Mouse (Mus musculus): ENCODE results near the gene Syt2. TPM values are rescaled to one million over a fixed set of nuclear protein-coding genes. Genes with fewer than 3 reads are reported as not detected.
A peak's percentile ranks its signal among the peaks of the same experiment; 100 is the strongest.

Syt2 gene
- polyA plus RNA-seq, 1 experiment, result 0.71 TPM

GRCm38 (mm10) chr1:134645408-134646200 lies 873 bp upstream of the Syt2 start:
- DNase-seq (ENCODE audit: low read depth, low spot score), result no peak
- 17% methylated on average over 16 of the region's 16 CpGs for WGBS

- DNase-seq (ENCODE audit: low read depth, low spot score), result no peak
- 3% methylated on average over 28 of the region's 28 CpGs for WGBS
Observed at GRCm38 (mm10) chr1:134646963-134647282, 446 bp downstream of the Syt2 start.

GRCm38 (mm10) chr1:134647591-134647990 lies 1.1 kb downstream of the Syt2 start:
- DNase-seq (ENCODE audit: low read depth, low spot score), result no peak
- 66% methylated on average over 7 of the region's 7 CpGs for WGBS

- DNase-seq (ENCODE audit: low read depth, low spot score), result no peak
- 79% methylated on average over 5 of the region's 5 CpGs for WGBS
Observed at GRCm38 (mm10) chr1:134650816-134651215, 4.3 kb downstream of the Syt2 start.

- no peak for DNase-seq (ENCODE audit: low read depth, low spot score)
- WGBS, result 26% methylated on average over 13 of the region's 13 CpGs
Observed at GRCm38 (mm10) chr1:134651268-134651850, 4.9 kb downstream of the Syt2 start.

GRCm38 (mm10) chr1:134651851-134652398 lies 5.4 kb downstream of the Syt2 start:
- DNase-seq (ENCODE audit: low read depth, low spot score), result peak; percentile 54
- WGBS, result 30% methylated on average over 4 of the region's 4 CpGs

- DNase-seq (ENCODE audit: low read depth, low spot score), result no peak
- WGBS, result 68% methylated on average over 10 of the region's 10 CpGs
Observed at GRCm38 (mm10) chr1:134653603-134654257, 7.3 kb downstream of the Syt2 start.

- DNase-seq (ENCODE audit: low read depth, low spot score), result no peak
- WGBS, result 31% methylated on average over 7 of the region's 7 CpGs
Observed at GRCm38 (mm10) chr1:134658841-134659240, 12.4 kb downstream of the Syt2 start.

- DNase-seq (ENCODE audit: low read depth, low spot score), result no peak
- WGBS, result 56% methylated on average over 7 of the region's 7 CpGs
Observed at GRCm38 (mm10) chr1:134660163-134660562, 13.7 kb downstream of the Syt2 start.

GRCm38 (mm10) chr1:134671234-134672070 lies 25.0 kb downstream of the Syt2 start:
- no peak for DNase-seq (ENCODE audit: low read depth, low spot score)
- 71% methylated on average over 10 of the region's 10 CpGs for WGBS

GRCm38 (mm10) chr1:134674312-134674711 lies 27.8 kb downstream of the Syt2 start:
- 7% methylated on average over 1 of the region's 1 CpGs for WGBS
- DNase-seq (ENCODE audit: low read depth, low spot score), result no peak

GRCm38 (mm10) chr1:134679445-134679844 lies 33.0 kb downstream of the Syt2 start:
- WGBS, result 35% methylated on average over 4 of the region's 4 CpGs
- no peak for DNase-seq (ENCODE audit: low read depth, low spot score)

- no peak for DNase-seq (ENCODE audit: low read depth, low spot score)
Observed at GRCm38 (mm10) chr1:134680617-134681016, 34.1 kb downstream of the Syt2 start.

GRCm38 (mm10) chr1:134682460-134682859 lies 36.0 kb downstream of the Syt2 start:
- WGBS, result 34% methylated on average over 9 of the region's 9 CpGs
- no peak for DNase-seq (ENCODE audit: low read depth, low spot score)

More at GRCm38 (mm10) chr1:134680617-134681016, 34.1 kb downstream of the Syt2 start:
- WGBS, result 16% methylated on average over 6 of the region's 6 CpGs

- DNase-seq (ENCODE audit: low read depth, low spot score), result no peak
- 48% methylated on average over 4 of the region's 4 CpGs for WGBS
Observed at GRCm38 (mm10) chr1:134686834-134687421, 40.5 kb downstream of the Syt2 start.

- no peak for DNase-seq (ENCODE audit: low read depth, low spot score)
- 45% methylated on average over 2 of the region's 2 CpGs for WGBS
Observed at GRCm38 (mm10) chr1:134696302-134696701, 49.8 kb downstream of the Syt2 start.

GRCm38 (mm10) chr1:134697073-134697472 lies 50.6 kb downstream of the Syt2 start:
- WGBS, result 64% methylated on average over 4 of the region's 4 CpGs
- no peak for DNase-seq (ENCODE audit: low read depth, low spot score)

- WGBS, result 88% methylated on average over 17 of the region's 17 CpGs
Observed at GRCm38 (mm10) chr1:134697522-134698250, 51.2 kb downstream of the Syt2 start.

GRCm38 (mm10) chr1:134698486-134698885 lies 52.0 kb downstream of the Syt2 start:
- 78% methylated on average over 5 of the region's 5 CpGs for WGBS
- DNase-seq (ENCODE audit: low read depth, low spot score), result no peak

More at GRCm38 (mm10) chr1:134697522-134698250, 51.2 kb downstream of the Syt2 start:
- DNase-seq (ENCODE audit: low read depth, low spot score), result no peak
